Mouse (Mus musculus) CH12.LX (cell line): Measurements from ENCODE around the gene Nebl. TPM values are rescaled to one million over a fixed set of nuclear protein-coding genes. Genes with fewer than 3 reads are reported as not detected.

Experiments used
- DNase-seq: peaks from one replicate; pipeline ENCODE4 v3.0.0-alpha.2; 2013; ENCODE audit errors: extremely low read depth
- H3K27ac ChIP-seq: 2 replicates; pipeline ENCODE4 v1.5.1; 2012; ENCODE audit warnings: low read depth, mild to moderate bottlenecking, control low read depth, moderate library complexity; ENCODE audit not compliant: insufficient read depth
- H3K27me3 ChIP-seq: replicated peaks from 2 replicates; pipeline ENCODE3; 2012; ENCODE audit warnings: inconsistent platforms
- H3K36me3 ChIP-seq, 2 experiments: replicated peaks in 1 of 2; 2 replicates each; pipeline versions ENCODE3 to v1.6.1; 2012; ENCODE audit warnings: inconsistent platforms in 1 of 2, low read length in 1 of 2, mild to moderate bottlenecking in 1 of 2, mixed read lengths in 1 of 2, moderate library complexity in 1 of 2; ENCODE audit not compliant: control insufficient read depth in 1 of 2, insufficient read depth in 1 of 2
- H3K4me1 ChIP-seq, 2 experiments: 2 replicates each; pipeline ENCODE4 v1.6.1; 2012; ENCODE audit warnings: inconsistent platforms in 1 of 2, moderate library complexity in 1 of 2; ENCODE audit not compliant: insufficient read depth in 2 of 2, control insufficient read depth in 1 of 2
- H3K4me2 ChIP-seq: 2 replicates; pipeline ENCODE4 v1.6.1; 2012; ENCODE audit warnings: low read depth, mild to moderate bottlenecking, control low read depth; ENCODE audit not compliant: poor library complexity, insufficient read depth, severe bottlenecking
- H3K4me3 ChIP-seq, 3 experiments: fragments of 150-350 bp in 1 of 3; sonication (generic) in 1 of 3; replicated peaks in 1 of 3; 2 replicates each; pipeline versions ENCODE3 to v1.5.1; 2011 to 2012; ENCODE audit warnings: low read depth in 2 of 3, low read length in 2 of 3, mild to moderate bottlenecking in 2 of 3, moderate library complexity in 2 of 3, control low read depth in 1 of 3, improper control_type of control experiment in 1 of 3, inconsistent platforms in 1 of 3, mixed read lengths in 1 of 3; ENCODE audit not compliant: poor library complexity in 1 of 3
- H3K79me2 ChIP-seq: replicated peaks from 2 replicates; pipeline ENCODE4 v1.6.1; 2012; ENCODE audit warnings: mild to moderate bottlenecking, moderate library complexity; ENCODE audit not compliant: control insufficient read depth, poor library complexity, insufficient read depth, severe bottlenecking; ENCODE audit errors: extremely low read depth
- H3K9ac ChIP-seq: 2 replicates; pipeline ENCODE4 v1.6.1; 2012; ENCODE audit warnings: low read depth, mild to moderate bottlenecking, control low read depth, moderate library complexity; ENCODE audit not compliant: insufficient read depth
- H3K9me3 ChIP-seq: replicated peaks from 2 replicates; pipeline ENCODE3; 2012; ENCODE audit warnings: low read length, inconsistent platforms, mixed read lengths
- CHD1 ChIP-seq: IDR thresholded peaks from 2 replicates; pipeline ENCODE4 v1.6.1; 2012; ENCODE audit warnings: low read depth, low read length, improper control_type of control experiment, inconsistent platforms
- CTCF ChIP-seq, 2 experiments: IDR thresholded peaks in 1 of 2; conservative IDR thresholded peaks in 1 of 2; 2 replicates each; pipeline ENCODE4 v1.5.1; 2011 to 2012; ENCODE audit warnings: low read depth in 2 of 2, low read length in 2 of 2, improper control_type of control experiment in 1 of 2, inconsistent platforms in 1 of 2, mild to moderate bottlenecking in 1 of 2, moderate library complexity in 1 of 2
- ETS1 ChIP-seq: conservative IDR thresholded peaks from 2 replicates; pipeline ENCODE4 v1.6.1; 2012; ENCODE audit warnings: low read depth, mild to moderate bottlenecking, inconsistent platforms, low read length, improper control_type of control experiment, moderate library complexity
- IRF4 ChIP-seq: IDR thresholded peaks from 2 replicates; pipeline ENCODE4 v1.6.1; 2014; ENCODE audit warnings: low read depth, mild to moderate bottlenecking, inconsistent platforms, low read length, improper control_type of control experiment
- JUN ChIP-seq: IDR thresholded peaks from 2 replicates; pipeline ENCODE4 v1.6.1; 2011; ENCODE audit warnings: low read depth, mild to moderate bottlenecking, low read length, improper control_type of control experiment, moderate library complexity; ENCODE audit not compliant: insufficient read depth
- JUND ChIP-seq: conservative IDR thresholded peaks from 2 replicates; pipeline ENCODE4 v1.6.1; 2011; ENCODE audit warnings: low read depth, low read length, improper control_type of control experiment
- KAT2A ChIP-seq: IDR thresholded peaks from 2 replicates; pipeline ENCODE4 v1.6.1; 2012; ENCODE audit warnings: low read length, improper control_type of control experiment, inconsistent platforms; ENCODE audit not compliant: insufficient replicate concordance
- MAX ChIP-seq: IDR thresholded peaks from 2 replicates; pipeline ENCODE4 v1.6.1; 2011; ENCODE audit warnings: low read length, improper control_type of control experiment
- MAZ ChIP-seq: IDR thresholded peaks from 2 replicates; pipeline ENCODE4 v1.6.1; 2012; ENCODE audit warnings: low read depth, mild to moderate bottlenecking, inconsistent platforms, low read length, improper control_type of control experiment, moderate library complexity
- MEF2A ChIP-seq: IDR thresholded peaks from 2 replicates; pipeline ENCODE4 v1.6.1; 2014; ENCODE audit warnings: low read depth, mild to moderate bottlenecking, inconsistent platforms, low read length, improper control_type of control experiment, borderline replicate concordance
- MXI1 ChIP-seq: IDR thresholded peaks from 2 replicates; pipeline ENCODE4 v1.6.1; 2011; ENCODE audit warnings: mild to moderate bottlenecking, low read depth, low read length, improper control_type of control experiment
- NELFE ChIP-seq: IDR thresholded peaks from 2 replicates; pipeline ENCODE4 v1.6.1; 2011; ENCODE audit warnings: low read depth, low read length, improper control_type of control experiment
- PAX5 ChIP-seq: IDR thresholded peaks from 2 replicates; pipeline ENCODE4 v1.6.1; 2012; ENCODE audit warnings: low read length, inconsistent platforms, mixed read lengths
- POLR2AphosphoS2 ChIP-seq: IDR thresholded peaks from 2 replicates; pipeline ENCODE4 v1.6.1; 2011; ENCODE audit warnings: low read depth, low read length, improper control_type of control experiment
- RCOR1 ChIP-seq: conservative IDR thresholded peaks from 2 replicates; pipeline ENCODE4 v1.6.1; 2012; ENCODE audit warnings: low read depth, mild to moderate bottlenecking, inconsistent platforms, low read length, improper control_type of control experiment
- SIN3A ChIP-seq: IDR thresholded peaks from 2 replicates; pipeline ENCODE4 v1.6.1; 2012; ENCODE audit warnings: low read length, improper control_type of control experiment, inconsistent platforms
- SMC3 ChIP-seq: IDR thresholded peaks from 2 replicates; pipeline ENCODE4 v1.6.1; 2011; ENCODE audit warnings: low read depth, low read length, improper control_type of control experiment
- TBP ChIP-seq: conservative IDR thresholded peaks from 2 replicates; pipeline ENCODE4 v1.6.1; 2011; ENCODE audit warnings: low read depth, low read length, improper control_type of control experiment
- TCF12 ChIP-seq: IDR thresholded peaks from 2 replicates; pipeline ENCODE4 v1.6.1; 2014; ENCODE audit warnings: low read depth, mild to moderate bottlenecking, inconsistent platforms, low read length, improper control_type of control experiment
- UBTF ChIP-seq: IDR thresholded peaks from 2 replicates; pipeline ENCODE4 v1.6.1; 2012; ENCODE audit warnings: low read depth, mild to moderate bottlenecking, inconsistent platforms, low read length, improper control_type of control experiment, moderate library complexity
- USF1 ChIP-seq: IDR thresholded peaks from 2 replicates; pipeline ENCODE4 v1.6.1; 2014; ENCODE audit warnings: low read depth, mild to moderate bottlenecking, inconsistent platforms, low read length, improper control_type of control experiment
- ZC3H11A ChIP-seq: IDR thresholded peaks from 2 replicates; pipeline ENCODE4 v1.6.1; 2012; ENCODE audit warnings: low read depth, mild to moderate bottlenecking, inconsistent platforms, low read length, improper control_type of control experiment
- ZNF384 ChIP-seq: IDR thresholded peaks from 2 replicates; pipeline ENCODE4 v1.6.1; 2012; ENCODE audit warnings: low read depth, low read length, improper control_type of control experiment, inconsistent platforms
- dilution Hi-C: fragments of 300-500 bp; cut with MboI; formaldehyde crosslinking; loops from 2 replicates; pipeline ENCODE4 v1.14.3; 2020; ENCODE audit warnings: low sequenced_read_pairs; ENCODE audit not compliant: extremely low pct_unique_long_range_greater_than_20kb, extremely low pct_ligation_motif_present
- in situ Hi-C: fragments of 300-500 bp; cut with MboI; formaldehyde crosslinking; loops from 3 replicates; pipeline ENCODE4 v1.14.3; 2019; ENCODE audit warnings: low sequenced_read_pairs, low pct_ligation_motif_present, low pct_unique_long_range_greater_than_20kb, mixed read lengths
- polyA plus RNA-seq: library from polyadenylated mRNA; unstranded; fragments of >175 nt; gene quantifications from 2 replicates; pipeline ENCODE4 v1.2.1, GENCODE M21; 2012; ENCODE audit warnings: low read depth; ENCODE audit not compliant: insufficient read length
- total RNA-seq, 2 experiments: library from RNA; depleted of rRNA; stranded (reverse); fragments of 300-350 nt in 1 of 2; fragments of >200 nt in 1 of 2; gene quantifications; 2 replicates each; pipeline ENCODE4 v1.2.3; 2012 to 2014

Gene Nebl
- total and polyA plus RNA-seq, 3 experiments, result 12.6 to 113 (median 46.4) TPM

DNA sequence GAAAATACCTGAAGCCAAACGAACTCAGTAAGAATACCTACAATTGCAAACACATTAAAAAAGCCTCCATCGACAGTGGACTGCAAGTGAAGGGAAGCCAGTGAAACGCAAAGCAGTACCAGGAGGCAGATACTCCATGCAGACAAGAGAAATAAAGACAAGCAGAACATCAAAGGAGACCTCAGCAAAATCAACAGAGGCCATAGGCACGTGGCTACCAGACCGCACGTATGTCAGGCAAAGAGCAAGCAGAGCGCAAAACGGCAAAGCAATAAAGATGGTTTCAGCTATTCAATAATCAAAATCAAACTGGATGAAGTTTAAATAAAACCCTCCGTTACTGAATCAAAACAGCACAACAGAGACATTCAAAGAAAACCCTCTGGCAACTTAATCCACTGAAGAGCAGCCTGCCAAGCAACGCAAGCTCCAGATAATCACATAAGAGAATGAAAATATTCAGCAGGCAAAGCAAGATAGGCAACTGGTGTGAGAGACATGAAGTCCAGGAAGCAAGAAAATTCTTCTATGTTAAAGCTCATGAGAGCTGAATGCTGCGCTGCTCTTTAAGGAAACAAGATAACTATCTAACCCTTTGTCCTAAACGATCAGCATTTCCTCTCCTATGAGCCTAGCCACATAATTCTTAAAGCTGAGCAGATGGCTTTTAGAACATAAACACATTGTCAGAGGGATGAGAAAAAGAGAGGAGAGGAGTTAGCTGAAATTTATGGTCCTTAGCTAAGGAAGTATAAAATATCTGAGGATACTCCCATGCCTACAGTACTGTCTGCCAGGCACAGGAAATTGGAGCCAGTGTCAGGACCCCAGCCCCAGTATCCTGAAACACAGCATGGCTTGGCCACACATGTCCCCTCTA, 367.7 kb downstream of the Nebl start:
- in situ Hi-C loops (no loop called here), dilution Hi-C loops (no loop called here)
- no peak for TF ChIP-seq MAX
- no peak for TF ChIP-seq TBP
- no peak for TF ChIP-seq USF1
- no peak for TF ChIP-seq CHD1
- TF ChIP-seq JUN, result no peak
- no peak for TF ChIP-seq MEF2A
- TF ChIP-seq SMC3, result no peak
- TF ChIP-seq KAT2A, result no peak
- TF ChIP-seq CTCF (conservative IDR thresholded peaks at IDR 0.05 in 1 of 2, IDR thresholded peaks at IDR 0.05 in 1 of 2; ENCODE audit: low read depth in 2 of 2, low read length in 2 of 2), result no peak
- TF ChIP-seq SIN3A, result no peak
- no peak for TF ChIP-seq TCF12
- no peak for TF ChIP-seq RCOR1
- TF ChIP-seq NELFE, result no peak
- Histone ChIP-seq H3K36me3 (peaks cover 0 to 21% of the 10 kb centered on the region in 2 experiments), H3K9ac (no peak overlapping the region), H3K27me3 (no peaks in the 10 kb centered on the region), H3K9me3 (no peaks in the 10 kb centered on the region), H3K27ac (no peak overlapping the region), H3K4me1 (peaks cover 0 to 19% of the 10 kb centered on the region in 2 experiments; a peak in 2 of 4 replicates), H3K4me3 (no peak overlapping the region), H3K79me2 (no peaks in the 10 kb centered on the region), H3K4me2 (no peak overlapping the region)
- DNase-seq, result no peak

DNA sequence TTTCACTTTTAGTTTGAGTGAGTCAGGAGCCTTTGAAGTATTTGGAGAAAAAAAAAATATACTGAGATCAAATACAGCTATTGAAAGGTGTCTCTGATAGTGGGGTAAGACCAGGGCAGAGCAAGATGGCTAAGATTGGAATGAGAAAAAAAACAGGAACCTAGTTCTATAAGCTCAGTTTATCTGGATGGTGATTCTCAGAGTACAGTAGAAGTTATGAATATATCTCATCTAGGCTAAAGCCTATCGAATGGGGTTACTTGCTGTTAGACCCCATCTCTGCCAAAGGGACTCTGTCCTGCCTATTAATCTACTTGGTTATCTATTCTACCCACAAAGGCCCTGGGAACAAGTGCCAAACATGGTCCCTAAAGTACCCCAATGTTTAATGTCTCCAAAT, 369.1 kb downstream of the Nebl start:
- Histone ChIP-seq H3K9ac (no peak overlapping the region), H3K27me3 (no peaks in the 10 kb centered on the region), H3K27ac (no peak overlapping the region), H3K36me3 (peaks cover 0 to 21% of the 10 kb centered on the region in 2 experiments), H3K9me3 (no peaks in the 10 kb centered on the region), H3K79me2 (no peaks in the 10 kb centered on the region), H3K4me2 (no peak overlapping the region), H3K4me3 (no peak overlapping the region), H3K4me1 (peaks cover 0 to 15% of the 10 kb centered on the region in 2 experiments; a peak in 2 of 4 replicates)
- DNase-seq, result no peak
- TF ChIP-seq UBTF (no peak), MEF2A (no peak), MAX (no peak), ZNF384 (no peak), JUND (no peak), ETS1 (no peak), KAT2A (no peak), IRF4 (no peak), MAZ (no peak), USF1 (no peak), PAX5 (no peak), ZC3H11A (no peak), SMC3 (no peak), POLR2AphosphoS2 (no peak), MXI1 (no peak)
- dilution Hi-C loops, result no loop called here
- in situ Hi-C loops, result no loop called here
